Mouse (Mus musculus): ENCODE results near the gene Rasgrp2. TPM values are rescaled to one million over a fixed set of nuclear protein-coding genes. Genes with fewer than 3 reads are reported as not detected.

The Rasgrp2 gene
- polyA plus RNA-seq, 1 experiment from 2014 or later: 26.4 TPM

- Histone ChIP-seq H3K4me3 (no peak overlapping the region), H3K27ac (no peak overlapping the region), H3K9me3 (no peaks in the 10 kb centered on the region), H3K9ac (no peak overlapping the region), H3K4me1 (peaks cover 16% of the 10 kb centered on the region), H3K27me3 (replicated peaks) (no peaks in the 10 kb centered on the region), H3K36me3 (no peaks in the 10 kb centered on the region), H3K4me2 (replicated peaks) (no peak overlapping the region)
- WGBS: 84% methylated on average over 11 of the region's 11 CpGs
- ATAC-seq (ENCODE audit: low FRiP score, low read depth): no peak
These were observed 14.2 kb upstream of the Rasgrp2 start for GRCm38 (mm10) chr19:6384954-6385353.

- WGBS: 85% methylated on average over 5 of the region's 5 CpGs
- Histone ChIP-seq H3K36me3 (no peaks in the 10 kb centered on the region), H3K27me3 (replicated peaks) (no peaks in the 10 kb centered on the region), H3K27ac (no peak overlapping the region), H3K4me1 (peaks cover 16% of the 10 kb centered on the region), H3K9me3 (no peaks in the 10 kb centered on the region), H3K4me3 (no peak overlapping the region), H3K9ac (no peak overlapping the region), H3K4me2 (replicated peaks) (no peak overlapping the region)
- ATAC-seq (ENCODE audit: low FRiP score, low read depth): no peak
These were observed 13.7 kb upstream of the Rasgrp2 start for GRCm38 (mm10) chr19:6385419-6385818.

GRCm38 (mm10) chr19:6385821-6386220 is 13.3 kb upstream of the Rasgrp2 start:
- no peak overlapping the region for H3K4me2 ChIP-seq (replicated peaks)
- 75% methylated on average over 7 of the region's 7 CpGs for WGBS
- H3K27me3 ChIP-seq (replicated peaks): no peaks in the 10 kb centered on the region
- H3K27ac ChIP-seq: no peak overlapping the region
- no peak for ATAC-seq (ENCODE audit: low FRiP score, low read depth)
- H3K4me3 ChIP-seq: no peak overlapping the region
- H3K9ac ChIP-seq: no peak overlapping the region
- H3K9me3 ChIP-seq: no peaks in the 10 kb centered on the region
- H3K36me3 ChIP-seq: no peaks in the 10 kb centered on the region
- H3K4me1 ChIP-seq: peaks cover 16% of the 10 kb centered on the region

GRCm38 (mm10) chr19:6386234-6386633 is 12.9 kb upstream of the Rasgrp2 start:
- Histone ChIP-seq H3K4me3 (no peak overlapping the region), H3K36me3 (no peaks in the 10 kb centered on the region), H3K9me3 (no peaks in the 10 kb centered on the region), H3K27me3 (replicated peaks) (no peaks in the 10 kb centered on the region), H3K4me2 (replicated peaks) (no peak overlapping the region), H3K4me1 (peaks cover 16% of the 10 kb centered on the region), H3K9ac (no peak overlapping the region), H3K27ac (no peak overlapping the region)
- ATAC-seq (ENCODE audit: low FRiP score, low read depth): no peak
- WGBS: 60% methylated on average over 9 of the region's 9 CpGs

GRCm38 (mm10) chr19:6388006-6388405 is 11.1 kb upstream of the Rasgrp2 start:
- Histone ChIP-seq H3K9ac (no peak overlapping the region), H3K36me3 (no peaks in the 10 kb centered on the region), H3K27me3 (replicated peaks) (no peaks in the 10 kb centered on the region), H3K4me1 (peaks cover 16% of the 10 kb centered on the region), H3K27ac (no peak overlapping the region), H3K9me3 (no peaks in the 10 kb centered on the region), H3K4me2 (replicated peaks) (no peak overlapping the region), H3K4me3 (no peak overlapping the region)
- 83% methylated on average over 13 of the region's 13 CpGs for WGBS
- no peak for ATAC-seq (ENCODE audit: low FRiP score, low read depth)

- Histone ChIP-seq H3K27me3 (replicated peaks) (no peaks in the 10 kb centered on the region), H3K4me1 (peaks cover 12% of the 10 kb centered on the region), H3K27ac (no peak overlapping the region), H3K4me3 (0 out of 2 replicates have a peak overlapping the region, but pooled peaks have one; percentile 7), H3K9ac (no peak overlapping the region), H3K9me3 (no peaks in the 10 kb centered on the region), H3K36me3 (no peaks in the 10 kb centered on the region), H3K4me2 (replicated peaks) (peak overlapping the region; percentile 47)
- ATAC-seq (ENCODE audit: low FRiP score, low read depth): no peak
- 12% methylated on average over 16 of the region's 16 CpGs for WGBS
These were observed 9.3 kb upstream of the Rasgrp2 start for GRCm38 (mm10) chr19:6389803-6390202.

GRCm38 (mm10) chr19:6390251-6390650 is 8.9 kb upstream of the Rasgrp2 start:
- ATAC-seq (ENCODE audit: low FRiP score, low read depth): no peak
- Histone ChIP-seq H3K4me2 (replicated peaks) (no peak overlapping the region; the same call in 1 of the 2 replicates), H3K4me1 (peaks cover 12% of the 10 kb centered on the region), H3K36me3 (no peaks in the 10 kb centered on the region), H3K9me3 (no peaks in the 10 kb centered on the region), H3K27ac (no peak overlapping the region), H3K27me3 (replicated peaks) (no peaks in the 10 kb centered on the region), H3K4me3 (no peak overlapping the region), H3K9ac (no peak overlapping the region)
- WGBS: 63% methylated on average over 6 of the region's 6 CpGs

- no peak overlapping the region for H3K9ac ChIP-seq
- no peak for ATAC-seq (ENCODE audit: low FRiP score, low read depth)
- 91% methylated on average over 14 of the region's 14 CpGs for whole genome bisulfite sequencing
- peaks cover 9% of the 10 kb centered on the region; the same call in 1 of the 2 replicates for H3K4me1 ChIP-seq
- no peaks in the 10 kb centered on the region for H3K36me3 ChIP-seq
- H3K27me3 ChIP-seq (replicated peaks): peaks cover 7% of the 10 kb centered on the region; the same call in 1 of the 2 replicates
- H3K9me3 ChIP-seq: no peaks in the 10 kb centered on the region
- H3K4me2 ChIP-seq (replicated peaks): no peak overlapping the region
- no peak overlapping the region for H3K27ac ChIP-seq
- no peak overlapping the region for H3K4me3 ChIP-seq
These were observed 6.3 kb upstream of the Rasgrp2 start for GRCm38 (mm10) chr19:6392743-6393393.

GRCm38 (mm10) chr19:6393637-6394036 is 5.5 kb upstream of the Rasgrp2 start:
- H3K4me2 ChIP-seq (replicated peaks): no peak overlapping the region
- H3K9ac ChIP-seq: no peak overlapping the region
- H3K4me3 ChIP-seq: no peak overlapping the region
- peaks cover 14% of the 10 kb centered on the region for H3K4me1 ChIP-seq
- no peak for ATAC-seq (ENCODE audit: low FRiP score, low read depth)
- no peak overlapping the region for H3K27ac ChIP-seq
- no peaks in the 10 kb centered on the region for H3K9me3 ChIP-seq
- peaks cover 7% of the 10 kb centered on the region; the same call in 1 of the 2 replicates for H3K27me3 ChIP-seq (replicated peaks)
- WGBS: 90% methylated on average over 16 of the region's 16 CpGs
- H3K36me3 ChIP-seq: no peaks in the 10 kb centered on the region

GRCm38 (mm10) chr19:6396237-6396636 is 2.9 kb upstream of the Rasgrp2 start:
- H3K4me1 ChIP-seq: peaks cover 31% of the 10 kb centered on the region
- H3K27ac ChIP-seq: no peak overlapping the region
- no peak overlapping the region for H3K4me3 ChIP-seq
- ATAC-seq (ENCODE audit: low FRiP score, low read depth): no peak
- peaks cover 19% of the 10 kb centered on the region for H3K27me3 ChIP-seq (replicated peaks)
- no peaks in the 10 kb centered on the region for H3K9me3 ChIP-seq
- H3K9ac ChIP-seq: no peak overlapping the region
- 88% methylated on average over 5 of the region's 5 CpGs for WGBS
- H3K36me3 ChIP-seq: no peaks in the 10 kb centered on the region
- no peak overlapping the region for H3K4me2 ChIP-seq (replicated peaks)

- Histone ChIP-seq H3K4me2 (replicated peaks) (peak overlapping the region; percentile 100), H3K36me3 (no peaks in the 10 kb centered on the region), H3K27me3 (replicated peaks) (peaks cover 32% of the 10 kb centered on the region), H3K9me3 (no peaks in the 10 kb centered on the region), H3K9ac (no peak overlapping the region), H3K4me1 (peaks cover 41% of the 10 kb centered on the region), H3K4me3 (no peak overlapping the region), H3K27ac (no peak overlapping the region)
- WGBS: 85% methylated on average over 22 of the region's 22 CpGs
- no peak for ATAC-seq (ENCODE audit: low FRiP score, low read depth)
These were observed 1.4 kb upstream of the Rasgrp2 start for GRCm38 (mm10) chr19:6397582-6398249.

GRCm38 (mm10) chr19:6398447-6399284 is 474 bp upstream of the Rasgrp2 start:
- Histone ChIP-seq H3K4me2 (replicated peaks) (peak overlapping the region; percentile 100), H3K9ac (peak overlapping the region; percentile 69), H3K27ac (0 out of 2 replicates have a peak overlapping the region, but pooled peaks have one; percentile 37), H3K27me3 (replicated peaks) (peaks cover 39% of the 10 kb centered on the region), H3K9me3 (no peaks in the 10 kb centered on the region), H3K4me3 (peak overlapping the region; percentile 57), H3K4me1 (peaks cover 41% of the 10 kb centered on the region), H3K36me3 (no peaks in the 10 kb centered on the region)
- under 1% methylated on average over 39 of the region's 39 CpGs for WGBS
- ATAC-seq (ENCODE audit: low FRiP score, low read depth): peak; percentile 46
